Mouse (Mus musculus) lung, adult 2 months (tissue): ENCODE results near the gene Slc22a23.

Experiments
- CTCF ChIP-seq: fragments of 200-500 bp; IDR thresholded peaks from 2 replicates; pipeline ENCODE4 v1.5.1; 2011; ENCODE audit warnings: mild to moderate bottlenecking, low read length, control low read depth; ENCODE audit not compliant: insufficient read depth
- POLR2A ChIP-seq: fragments of 200-500 bp; IDR thresholded peaks from 2 replicates; pipeline ENCODE4 v1.6.1; 2011; ENCODE audit warnings: low read depth, mild to moderate bottlenecking, control low read depth, low read length, borderline replicate concordance; ENCODE audit errors: extremely low read depth

- TF ChIP-seq POLR2A (no peak), CTCF (no peak)
Observed at GRCm38 (mm10) chr13:34392376-34392775, 47.4 kb upstream of the Slc22a23 start.
